Mouse (Mus musculus) layer of hippocampus, adult 2 months (tissue): ENCODE data around the gene Mob1b. TPM values are rescaled to one million over a fixed set of nuclear protein-coding genes. Genes with fewer than 3 reads are reported as not detected.

Experiments used
- DNase-seq, 2 experiments: peaks; one replicate each; pipeline ENCODE4 v3.0.0; 2022; ENCODE audit warnings: low spot score in 2 of 2
- H3K27ac ChIP-seq: fragments of 200-600 bp; 2 replicates; pipeline ENCODE4 v1.8.1; 2022
- H3K4me3 ChIP-seq: fragments of 200-600 bp; 2 replicates; pipeline ENCODE4 v1.8.1; 2022; ENCODE audit warnings: mild to moderate bottlenecking
- CTCF ChIP-seq: fragments of 200-600 bp; conservative IDR thresholded peaks from 2 replicates; pipeline ENCODE4 v1.8.1; 2022; ENCODE audit warnings: antibody characterized with exemption, mild to moderate bottlenecking, moderate library complexity
- long read RNA-seq, 2 experiments: library from polyadenylated mRNA; stranded (forward); transcript quantifications; one replicate each; pipeline ENCODE4 v2.0.0; 2021; ENCODE audit warnings: borderline mapping rate in 2 of 2
- total RNA-seq, 2 experiments: library from RNA; stranded (reverse); gene quantifications; 2 replicates each; pipeline ENCODE4 v1.2.3; 2021

Mob1b gene
- 10 to 100 TPM; 29.6 to 31.9 TPM for total RNA-seq
- long read RNA-seq, experiment 1, transcript Mob1b-201 (6 exons, 2,705 nt) = major isoform, 14 of 18 reads
- long read RNA-seq, experiment 1, partial matches to known transcripts = 1 of 18 reads
- long read RNA-seq, experiment 1, other reads (novel, unspliced or antisense) = 3 of 18 reads
- long read RNA-seq, experiment 2, transcript Mob1b-201 (6 exons, 2,705 nt) = major isoform, 15 of 24 reads
- long read RNA-seq, experiment 2, partial matches to known transcripts = 2 of 24 reads
- long read RNA-seq, experiment 2, other reads (novel, unspliced or antisense) = 7 of 24 reads

DNA sequence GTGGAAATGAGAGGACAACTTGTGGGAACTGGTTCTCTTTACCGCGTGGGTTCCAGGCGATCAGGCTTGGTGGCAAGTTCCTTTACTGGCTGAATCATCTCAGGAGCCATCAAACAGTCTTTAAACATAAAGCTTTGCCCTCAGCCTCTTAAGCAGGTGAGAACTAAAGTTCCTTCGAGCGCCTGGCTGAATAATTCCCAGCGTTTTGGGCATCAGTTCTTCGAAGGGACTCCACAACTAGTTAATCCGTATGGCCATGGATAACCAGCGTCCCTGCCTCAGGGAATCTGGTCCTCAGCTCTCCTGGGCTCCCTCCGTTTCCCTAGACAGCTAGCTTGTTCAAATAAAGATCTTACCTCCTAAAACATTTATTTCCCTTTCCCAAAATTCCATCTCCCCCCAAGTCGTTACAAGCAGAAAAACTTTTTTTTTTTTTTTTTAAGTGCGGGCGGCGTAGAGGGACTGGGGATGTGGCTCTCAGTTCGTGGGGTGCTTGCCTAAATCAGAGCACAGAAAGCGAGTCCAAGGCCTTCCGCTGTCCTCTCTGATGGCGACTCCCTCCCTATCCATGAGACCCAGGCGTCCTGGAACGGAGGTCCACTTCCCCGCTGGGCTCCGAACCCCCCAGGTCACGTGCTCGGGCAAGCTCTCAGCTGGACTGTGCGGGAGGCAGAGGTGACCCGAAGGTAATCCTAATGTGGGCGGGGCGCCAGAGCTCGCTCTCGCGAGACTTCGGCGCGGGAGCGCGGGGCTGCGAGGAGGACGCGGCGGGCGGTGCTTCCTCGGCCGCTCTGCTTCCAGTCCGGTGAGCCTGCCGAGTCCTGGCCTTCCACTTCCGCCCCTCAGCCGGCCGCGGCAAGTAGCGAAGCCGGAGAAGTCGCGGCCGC, at the start of gene Mob1b:
Gene Mob1b, plus strand, starts transcription at position 740 of the 887 bp plus-strand sequence.
- H3K4me3 ChIP-seq = peak within 1 kb of the TSS; percentile 83
- peak within 1 kb of the TSS; percentile 95 for H3K27ac ChIP-seq
- TF ChIP-seq CTCF = no peak
- DNase-seq = peak; percentile 93 to 97

DNA sequence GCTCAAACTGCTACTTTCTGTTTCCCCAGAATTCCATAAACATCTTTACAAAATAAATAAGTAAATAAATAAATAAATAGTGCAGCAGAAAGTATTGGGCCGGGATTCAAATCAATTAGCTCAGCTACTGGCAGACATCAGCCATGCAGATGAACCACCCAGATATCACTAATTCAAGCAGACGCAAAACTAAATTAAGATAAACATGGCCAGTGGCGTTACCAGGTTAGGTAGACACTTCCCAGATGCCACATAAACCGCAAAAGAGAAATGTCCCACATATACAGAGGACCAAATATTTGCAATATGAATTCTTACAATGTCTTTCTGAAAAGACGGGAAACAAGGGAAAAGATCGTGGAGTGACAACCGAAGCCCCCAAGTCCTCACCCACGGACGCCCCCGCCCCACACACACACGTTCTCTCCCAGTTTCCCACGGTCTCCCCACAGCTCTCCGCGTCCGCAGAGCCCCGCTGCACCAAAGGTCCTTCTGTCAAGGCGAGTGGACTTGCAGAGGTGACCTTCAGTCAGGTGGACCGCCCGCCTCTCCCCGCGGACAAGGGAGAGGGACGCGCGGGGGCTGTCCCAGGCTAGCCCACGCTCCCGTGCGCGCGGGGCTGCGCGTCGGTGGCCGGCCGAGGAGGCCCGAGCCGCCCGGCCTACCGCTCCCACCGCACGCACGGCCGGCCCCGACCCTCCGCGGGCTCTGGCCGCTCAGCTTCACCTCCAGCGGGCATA, 45.8 kb upstream of the Mob1b start:
- no peak for DNase-seq
- no peak for TF ChIP-seq CTCF
- peak overlapping the region; percentile 81 for H3K4me3 ChIP-seq
- peak overlapping the region; percentile 97 for H3K27ac ChIP-seq

DNA sequence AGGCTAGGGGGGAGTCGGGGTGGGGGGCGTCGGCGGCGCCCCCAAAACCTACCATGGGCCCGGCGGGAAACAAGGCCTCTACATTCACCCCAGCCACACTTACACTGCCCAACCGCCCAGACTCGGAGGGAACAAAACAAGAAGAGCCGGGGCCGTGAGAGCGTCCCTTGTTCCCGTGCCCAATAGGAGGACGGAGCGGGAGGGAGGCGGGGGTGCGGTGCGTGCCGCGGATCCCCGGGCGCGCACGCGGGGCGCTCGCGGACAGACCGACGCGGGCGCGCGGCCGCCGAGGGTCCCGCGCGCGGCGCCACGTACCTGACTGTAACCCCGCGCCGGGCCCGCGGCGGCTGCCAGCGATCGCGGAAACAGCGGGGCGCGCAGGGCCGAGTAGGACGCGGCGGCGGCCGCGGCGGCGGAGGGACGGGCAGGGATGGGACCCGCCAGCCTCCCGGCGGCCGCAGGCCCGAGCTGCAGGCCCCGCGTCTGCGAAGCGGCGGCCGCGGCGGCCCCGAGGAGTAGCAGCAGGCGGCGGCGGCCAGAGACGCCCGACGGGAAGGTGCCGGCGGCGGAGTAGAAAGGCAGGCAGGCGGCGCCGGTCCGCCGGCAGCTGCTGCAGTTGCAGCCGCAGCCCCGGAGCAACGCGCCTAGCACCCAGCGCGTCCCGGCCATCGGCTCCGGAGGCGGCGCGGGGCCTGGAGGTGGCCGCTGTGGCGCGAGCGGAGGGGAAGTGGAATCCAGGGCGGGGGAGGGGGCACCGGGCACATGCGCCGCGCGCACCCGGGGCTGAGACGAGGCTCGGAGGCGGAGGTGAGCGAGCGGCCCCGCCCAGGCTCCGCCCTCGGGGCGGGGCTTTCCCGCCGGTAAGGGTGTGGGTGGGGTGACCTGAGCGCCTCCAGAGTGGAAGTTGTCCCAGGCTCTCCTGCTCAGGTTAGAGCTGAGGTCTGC, 44.9 kb upstream of the Mob1b start, which contains the start of gene Grsf1:
Gene Grsf1, minus strand, starts transcription at position 729 of the 945 bp plus-strand sequence.
- no peak for TF ChIP-seq CTCF
- H3K27ac ChIP-seq = peak within 1 kb of the TSS; percentile 97
- peak within 1 kb of the TSS; percentile 81 for H3K4me3 ChIP-seq
- peak; percentile 89 to 90 for DNase-seq

DNA sequence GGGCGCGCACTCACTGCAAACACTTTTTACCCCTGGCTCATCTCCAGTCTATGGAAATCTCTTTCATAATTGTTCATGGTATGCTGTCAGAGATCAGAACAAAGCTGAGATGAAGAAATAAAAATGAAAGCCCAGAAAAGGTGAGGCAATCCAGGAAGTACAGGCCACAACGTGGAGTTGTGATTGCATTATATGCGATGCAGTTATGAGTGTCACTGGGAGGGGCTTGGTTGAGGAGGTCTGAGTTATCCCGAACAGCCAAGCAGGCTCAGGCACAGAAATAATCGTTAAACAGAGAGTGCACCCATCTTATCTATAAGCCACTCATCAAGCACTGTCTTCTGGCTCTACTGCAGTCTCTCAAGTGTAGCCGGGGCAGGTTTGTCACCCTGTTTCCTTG, 41.7 kb upstream of the Mob1b start:
- TF ChIP-seq CTCF = no peak
- no peak overlapping the region for H3K4me3 ChIP-seq

DNA sequence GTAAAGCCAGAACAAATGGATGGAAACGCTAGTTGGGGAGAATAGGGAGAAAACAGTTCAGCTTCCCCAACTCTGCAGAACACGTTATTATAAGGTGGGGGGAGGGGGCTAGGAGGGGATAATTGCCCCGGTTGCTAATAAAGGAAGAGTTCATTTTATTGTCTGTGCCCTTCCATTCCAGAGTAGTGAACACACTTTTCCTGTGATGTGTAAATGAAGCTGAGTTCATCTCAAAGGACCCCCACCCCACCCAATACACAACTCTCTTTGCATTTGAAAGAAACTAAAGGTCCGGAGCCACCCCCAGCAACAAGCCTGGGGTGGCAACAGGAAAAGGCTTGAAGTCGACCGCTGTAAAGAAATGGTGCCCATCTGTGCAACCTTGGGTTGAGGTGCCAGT, 41.3 kb upstream of the Mob1b start:
- Histone ChIP-seq H3K4me3 (no peak overlapping the region), H3K27ac (no peak overlapping the region)
- TF ChIP-seq CTCF = no peak
- DNase-seq = no peak

More for the DNA sequence above, 41.7 kb upstream of the Mob1b start:
- no peak overlapping the region for H3K27ac ChIP-seq
- DNase-seq = no peak

DNA sequence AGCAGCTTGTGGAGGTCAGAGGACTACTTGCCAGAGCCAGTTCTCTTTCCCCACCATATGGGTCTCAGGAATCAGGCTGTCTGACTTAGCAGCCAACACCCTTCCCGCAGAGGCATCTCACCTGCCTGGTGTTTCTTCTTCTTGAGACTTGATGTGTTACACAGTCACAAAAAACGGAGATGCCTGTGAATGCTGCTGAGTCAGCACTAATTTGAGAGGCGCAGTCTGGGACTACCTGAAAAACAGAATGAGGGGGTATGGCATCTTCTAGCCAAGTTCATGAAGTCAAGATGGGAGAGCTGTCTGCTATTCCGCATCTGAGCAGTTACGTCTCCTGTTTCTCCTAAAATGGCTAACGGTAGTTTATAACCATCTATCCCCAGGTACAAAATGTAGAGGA, 40.1 kb upstream of the Mob1b start:
- Histone ChIP-seq H3K4me3 (no peak overlapping the region), H3K27ac (no peak overlapping the region)
- TF ChIP-seq CTCF = no peak
- DNase-seq = no peak

DNA sequence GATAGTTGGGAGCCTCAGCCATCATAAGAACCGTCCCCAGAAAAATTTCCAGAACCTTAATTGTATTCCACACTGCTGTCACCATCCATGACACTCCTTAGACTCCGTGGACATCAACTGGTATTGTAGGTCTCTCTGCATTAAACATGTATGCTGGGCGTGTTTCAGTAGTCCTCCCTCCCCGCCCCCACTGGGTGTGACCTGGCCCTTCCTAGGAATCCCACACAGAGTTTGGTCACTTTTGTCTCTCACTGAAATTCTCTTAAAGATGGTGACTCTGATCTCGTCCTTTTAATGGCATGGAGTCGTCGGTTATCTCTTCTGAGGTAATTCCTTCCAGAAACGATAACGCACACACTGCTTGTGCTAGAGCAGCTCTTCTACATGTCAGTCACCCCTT, 36.9 kb upstream of the Mob1b start:
- Histone ChIP-seq H3K4me3 (no peak overlapping the region), H3K27ac (no peak overlapping the region)
- DNase-seq = no peak
- no peak for TF ChIP-seq CTCF

DNA sequence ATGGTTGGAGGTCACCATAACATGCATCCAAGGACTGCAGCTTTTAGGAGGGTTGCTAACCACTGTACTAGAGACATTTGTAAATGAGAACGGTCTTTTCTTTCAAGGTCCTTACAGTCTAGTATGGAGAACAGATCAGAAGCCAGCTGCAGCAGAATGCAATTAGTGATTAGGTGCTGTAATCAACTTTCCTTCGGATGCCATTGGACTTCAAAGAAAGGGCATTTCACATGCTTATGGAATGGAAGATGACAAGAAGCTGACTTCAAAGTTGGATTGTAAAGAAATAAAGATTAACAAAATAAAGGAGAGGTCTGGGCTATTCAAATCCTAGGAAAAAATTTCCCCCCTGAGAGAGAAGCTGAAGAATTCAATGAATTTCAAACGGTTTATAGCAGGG, 36.4 kb upstream of the Mob1b start:
- H3K27ac ChIP-seq = no peak overlapping the region
- no peak for DNase-seq
- H3K4me3 ChIP-seq = no peak overlapping the region
- TF ChIP-seq CTCF = no peak

DNA sequence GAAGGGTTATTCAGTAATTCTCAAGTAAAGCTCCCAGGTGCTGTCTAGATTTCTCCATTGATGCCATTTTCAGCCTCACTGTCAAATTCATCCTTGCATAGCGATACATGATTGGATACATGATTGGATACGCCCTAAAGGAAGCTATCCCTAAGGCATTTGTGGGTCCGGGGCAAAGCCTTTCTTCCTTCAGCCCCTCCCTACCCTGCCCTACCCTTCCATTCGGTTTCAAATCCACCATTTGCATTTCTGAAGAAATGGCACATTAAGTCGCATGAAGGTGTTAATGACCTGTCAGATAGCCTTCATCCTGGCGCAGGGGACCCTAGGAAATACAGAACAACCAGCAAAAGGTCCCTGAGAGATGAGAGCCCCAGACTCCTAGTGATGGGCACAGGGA, 35.3 kb upstream of the Mob1b start:
- no peak for DNase-seq
- no peak for TF ChIP-seq CTCF
- no peak overlapping the region for H3K27ac ChIP-seq
- no peak overlapping the region for H3K4me3 ChIP-seq

DNA sequence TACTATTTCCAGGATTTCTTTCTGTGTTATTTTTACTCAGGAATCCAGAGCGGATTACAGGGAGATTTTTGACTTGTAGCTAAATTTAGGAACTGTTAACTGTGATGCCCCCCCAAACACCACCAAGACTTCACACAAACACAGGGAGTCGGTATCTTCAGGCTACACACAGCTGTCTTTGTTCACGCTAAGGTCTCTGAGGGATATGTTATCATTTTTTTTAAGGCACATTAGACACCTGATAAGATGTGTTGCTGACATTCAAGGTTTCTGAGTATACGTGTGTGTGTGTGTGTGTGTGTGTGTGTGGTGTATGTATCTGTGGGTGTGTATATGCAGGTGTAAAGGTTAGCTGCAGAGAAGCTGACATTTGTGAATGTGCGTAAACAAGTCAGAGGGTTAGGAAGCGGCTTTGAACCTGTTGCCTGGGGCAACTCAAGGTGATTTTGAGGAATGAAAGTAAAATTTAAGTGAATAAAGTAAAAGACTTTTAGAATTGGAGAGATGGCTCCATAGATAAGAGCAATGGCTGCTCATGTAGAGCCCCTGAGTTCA, 34.8 kb upstream of the Mob1b start:
- Histone ChIP-seq H3K4me3 (no peak overlapping the region), H3K27ac (no peak overlapping the region)
- DNase-seq = no peak
- TF ChIP-seq CTCF = no peak

DNA sequence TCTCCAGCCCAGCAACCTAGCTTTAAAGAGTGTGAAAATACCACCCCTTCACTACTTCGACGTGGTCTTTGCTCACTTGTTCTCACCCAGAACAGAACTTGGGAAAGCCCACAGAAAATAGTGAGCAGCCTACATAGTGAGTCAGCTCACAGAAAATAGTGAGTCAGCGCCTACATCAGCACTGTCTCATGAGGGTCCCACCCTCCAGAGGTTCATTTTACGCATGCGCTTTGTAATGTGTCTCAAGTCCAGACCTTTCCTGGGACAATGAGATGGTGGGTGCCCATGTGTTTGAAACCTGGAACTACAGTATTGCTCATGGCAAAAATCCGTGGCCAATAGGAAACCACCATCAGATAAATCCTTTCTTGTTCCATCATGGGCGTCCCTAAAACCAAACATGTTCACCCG, 32.7 kb upstream of the Mob1b start:
- Histone ChIP-seq H3K4me3 (no peak overlapping the region), H3K27ac (no peak overlapping the region)
- TF ChIP-seq CTCF = no peak
- no peak for DNase-seq
